Mouse (Mus musculus): ENCODE measurements around the gene Colec11. TPM values are rescaled to one million over a fixed set of nuclear protein-coding genes. Genes with fewer than 3 reads are reported as not detected.
A peak's percentile ranks its signal among the peaks of the same experiment; 100 is the strongest.

Colec11 gene
- polyA plus RNA-seq, 1 experiment from 2014 or later = 0.56 TPM

- no peak overlapping the region for H3K4me3 ChIP-seq (ENCODE audit: low read depth, low read length)
- no peak overlapping the region for H3K27ac ChIP-seq (ENCODE audit: low read depth, low read length)
- WGBS = 83% methylated on average over 7 of the region's 7 CpGs
- no peaks in the 10 kb centered on the region for H3K9me3 ChIP-seq (replicated peaks; ENCODE audit: control insufficient read depth, low read length)
- no peak overlapping the region for H3K9ac ChIP-seq (ENCODE audit: low read length)
- ATAC-seq = no peak
- H3K4me2 ChIP-seq (ENCODE audit: low read length) = no peak overlapping the region
- H3K4me1 ChIP-seq (ENCODE audit: control insufficient read depth, insufficient read depth, low read length) = no peaks in the 10 kb centered on the region
- DNase-seq (ENCODE audit: low spot score) = no peak
- no peaks in the 10 kb centered on the region for H3K27me3 ChIP-seq (replicated peaks; ENCODE audit: control insufficient read depth, insufficient read depth, low read length)
- H3K36me3 ChIP-seq (ENCODE audit: control insufficient read depth, insufficient read depth, low read length) = no peaks in the 10 kb centered on the region
Observed at GRCm38 (mm10) chr12:28614401-28614800, 8.8 kb downstream of the Colec11 start.

- Histone ChIP-seq H3K27ac (ENCODE audit: low read depth, low read length) (no peak overlapping the region), H3K4me2 (ENCODE audit: low read length) (no peak overlapping the region), H3K4me1 (ENCODE audit: control insufficient read depth, insufficient read depth, low read length) (peaks cover 11% of the 10 kb centered on the region), H3K9ac (ENCODE audit: low read length) (no peak overlapping the region), H3K27me3 (replicated peaks; ENCODE audit: control insufficient read depth, insufficient read depth, low read length) (no peaks in the 10 kb centered on the region), H3K36me3 (ENCODE audit: control insufficient read depth, insufficient read depth, low read length) (no peaks in the 10 kb centered on the region), H3K9me3 (replicated peaks; ENCODE audit: control insufficient read depth, low read length) (no peaks in the 10 kb centered on the region), H3K4me3 (ENCODE audit: low read depth, low read length) (no peak overlapping the region)
- 70% methylated on average over 6 of the region's 6 CpGs for WGBS
- DNase-seq (ENCODE audit: low spot score) = no peak
- ATAC-seq = no peak
Observed at GRCm38 (mm10) chr12:28612391-28612790, 10.8 kb downstream of the Colec11 start.

- Histone ChIP-seq H3K27me3 (replicated peaks; ENCODE audit: control insufficient read depth, insufficient read depth, low read length) (no peaks in the 10 kb centered on the region), H3K36me3 (ENCODE audit: control insufficient read depth, insufficient read depth, low read length) (no peaks in the 10 kb centered on the region), H3K27ac (ENCODE audit: low read depth, low read length) (peak overlapping the region; percentile 83), H3K4me2 (ENCODE audit: low read length) (peak overlapping the region; percentile 45), H3K9ac (ENCODE audit: low read length) (peak overlapping the region; percentile 57), H3K4me3 (ENCODE audit: low read depth, low read length) (peak overlapping the region; percentile 6; the same call in 1 of the 2 replicates), H3K9me3 (replicated peaks; ENCODE audit: control insufficient read depth, low read length) (no peaks in the 10 kb centered on the region), H3K4me1 (ENCODE audit: control insufficient read depth, insufficient read depth, low read length) (peaks cover 14% of the 10 kb centered on the region)
- ATAC-seq (peak; percentile 88), DNase-seq (ENCODE audit: low spot score) (peak; percentile 71)
- WGBS = 36% methylated on average over 17 of the region's 17 CpGs
Observed at GRCm38 (mm10) chr12:28607546-28608305, 15.5 kb downstream of the Colec11 start.

- no peak overlapping the region for H3K4me3 ChIP-seq (ENCODE audit: low read depth, low read length)
- H3K36me3 ChIP-seq (ENCODE audit: control insufficient read depth, insufficient read depth, low read length) = no peaks in the 10 kb centered on the region
- H3K4me2 ChIP-seq (ENCODE audit: low read length) = no peak overlapping the region
- 52% methylated on average over 1 of the region's 1 CpGs for WGBS
- DNase-seq (ENCODE audit: low spot score) (peak; percentile 43), ATAC-seq (no peak)
- H3K4me1 ChIP-seq (ENCODE audit: control insufficient read depth, insufficient read depth, low read length) = peaks cover 20% of the 10 kb centered on the region
- H3K27ac ChIP-seq (ENCODE audit: low read depth, low read length) = no peak overlapping the region
- H3K9me3 ChIP-seq (replicated peaks; ENCODE audit: control insufficient read depth, low read length) = no peaks in the 10 kb centered on the region
- no peaks in the 10 kb centered on the region for H3K27me3 ChIP-seq (replicated peaks; ENCODE audit: control insufficient read depth, insufficient read depth, low read length)
- H3K9ac ChIP-seq (ENCODE audit: low read length) = no peak overlapping the region
Observed at GRCm38 (mm10) chr12:28603494-28603893, 19.7 kb downstream of the Colec11 start.

GRCm38 (mm10) chr12:28602259-28602658, 20.9 kb downstream of the Colec11 start:
- Histone ChIP-seq H3K36me3 (ENCODE audit: control insufficient read depth, insufficient read depth, low read length) (no peaks in the 10 kb centered on the region), H3K9me3 (replicated peaks; ENCODE audit: control insufficient read depth, low read length) (no peaks in the 10 kb centered on the region), H3K27me3 (replicated peaks; ENCODE audit: control insufficient read depth, insufficient read depth, low read length) (no peaks in the 10 kb centered on the region), H3K4me2 (ENCODE audit: low read length) (no peak overlapping the region), H3K4me3 (ENCODE audit: low read depth, low read length) (no peak overlapping the region), H3K9ac (ENCODE audit: low read length) (no peak overlapping the region), H3K4me1 (ENCODE audit: control insufficient read depth, insufficient read depth, low read length) (peaks cover 7% of the 10 kb centered on the region), H3K27ac (ENCODE audit: low read depth, low read length) (no peak overlapping the region)
- peak; percentile 76 for DNase-seq (ENCODE audit: low spot score)
- 10% methylated on average over 4 of the region's 4 CpGs for WGBS
- ATAC-seq = peak; percentile 72

- Histone ChIP-seq H3K4me3 (ENCODE audit: low read depth, low read length) (no peak overlapping the region), H3K36me3 (ENCODE audit: control insufficient read depth, insufficient read depth, low read length) (no peaks in the 10 kb centered on the region), H3K9ac (ENCODE audit: low read length) (no peak overlapping the region), H3K9me3 (replicated peaks; ENCODE audit: control insufficient read depth, low read length) (no peaks in the 10 kb centered on the region), H3K27ac (ENCODE audit: low read depth, low read length) (no peak overlapping the region), H3K27me3 (replicated peaks; ENCODE audit: control insufficient read depth, insufficient read depth, low read length) (no peaks in the 10 kb centered on the region), H3K4me2 (ENCODE audit: low read length) (no peak overlapping the region), H3K4me1 (ENCODE audit: control insufficient read depth, insufficient read depth, low read length) (peaks cover 5% of the 10 kb centered on the region)
- DNase-seq (ENCODE audit: low spot score) (peak; percentile 53), ATAC-seq (peak; percentile 38; the same call in 1 of the 2 replicates)
- 55% methylated on average over 2 of the region's 2 CpGs for WGBS
Observed at GRCm38 (mm10) chr12:28598526-28598991, 24.6 kb downstream of the Colec11 start.

GRCm38 (mm10) chr12:28598110-28598509, 25.1 kb downstream of the Colec11 start:
- H3K4me1 ChIP-seq (ENCODE audit: control insufficient read depth, insufficient read depth, low read length) = peaks cover 5% of the 10 kb centered on the region
- H3K27me3 ChIP-seq (replicated peaks; ENCODE audit: control insufficient read depth, insufficient read depth, low read length) = no peaks in the 10 kb centered on the region
- no peaks in the 10 kb centered on the region for H3K9me3 ChIP-seq (replicated peaks; ENCODE audit: control insufficient read depth, low read length)
- H3K9ac ChIP-seq (ENCODE audit: low read length) = no peak overlapping the region
- no peak for DNase-seq (ENCODE audit: low spot score)
- WGBS = 83% methylated on average over 3 of the region's 3 CpGs
- no peak overlapping the region for H3K27ac ChIP-seq (ENCODE audit: low read depth, low read length)
- no peaks in the 10 kb centered on the region for H3K36me3 ChIP-seq (ENCODE audit: control insufficient read depth, insufficient read depth, low read length)
- no peak overlapping the region for H3K4me3 ChIP-seq (ENCODE audit: low read depth, low read length)
- no peak overlapping the region for H3K4me2 ChIP-seq (ENCODE audit: low read length)
- no peak for ATAC-seq

- Histone ChIP-seq H3K4me2 (ENCODE audit: low read length) (no peak overlapping the region), H3K9me3 (replicated peaks; ENCODE audit: control insufficient read depth, low read length) (no peaks in the 10 kb centered on the region), H3K27ac (ENCODE audit: low read depth, low read length) (no peak overlapping the region), H3K9ac (ENCODE audit: low read length) (no peak overlapping the region), H3K4me3 (ENCODE audit: low read depth, low read length) (no peak overlapping the region), H3K27me3 (replicated peaks; ENCODE audit: control insufficient read depth, insufficient read depth, low read length) (no peaks in the 10 kb centered on the region), H3K36me3 (ENCODE audit: control insufficient read depth, insufficient read depth, low read length) (no peaks in the 10 kb centered on the region), H3K4me1 (ENCODE audit: control insufficient read depth, insufficient read depth, low read length) (peaks cover 5% of the 10 kb centered on the region)
- 81% methylated on average over 9 of the region's 9 CpGs for WGBS
- DNase-seq (ENCODE audit: low spot score) = no peak
- no peak for ATAC-seq
Observed at GRCm38 (mm10) chr12:28597699-28598098, 25.5 kb downstream of the Colec11 start.

GRCm38 (mm10) chr12:28596851-28597250, 26.3 kb downstream of the Colec11 start:
- Histone ChIP-seq H3K27me3 (replicated peaks; ENCODE audit: control insufficient read depth, insufficient read depth, low read length) (no peaks in the 10 kb centered on the region), H3K4me1 (ENCODE audit: control insufficient read depth, insufficient read depth, low read length) (no peaks in the 10 kb centered on the region), H3K4me2 (ENCODE audit: low read length) (no peak overlapping the region), H3K27ac (ENCODE audit: low read depth, low read length) (no peak overlapping the region), H3K4me3 (ENCODE audit: low read depth, low read length) (no peak overlapping the region), H3K9me3 (replicated peaks; ENCODE audit: control insufficient read depth, low read length) (no peaks in the 10 kb centered on the region), H3K36me3 (ENCODE audit: control insufficient read depth, insufficient read depth, low read length) (no peaks in the 10 kb centered on the region), H3K9ac (ENCODE audit: low read length) (no peak overlapping the region)
- ATAC-seq = no peak
- no peak for DNase-seq (ENCODE audit: low spot score)

Measured in forebrain, embryonic 14.5 days (tissue).